Mouse (Mus musculus): ENCODE results near the gene Slf2.

The Slf2 gene

DNA sequence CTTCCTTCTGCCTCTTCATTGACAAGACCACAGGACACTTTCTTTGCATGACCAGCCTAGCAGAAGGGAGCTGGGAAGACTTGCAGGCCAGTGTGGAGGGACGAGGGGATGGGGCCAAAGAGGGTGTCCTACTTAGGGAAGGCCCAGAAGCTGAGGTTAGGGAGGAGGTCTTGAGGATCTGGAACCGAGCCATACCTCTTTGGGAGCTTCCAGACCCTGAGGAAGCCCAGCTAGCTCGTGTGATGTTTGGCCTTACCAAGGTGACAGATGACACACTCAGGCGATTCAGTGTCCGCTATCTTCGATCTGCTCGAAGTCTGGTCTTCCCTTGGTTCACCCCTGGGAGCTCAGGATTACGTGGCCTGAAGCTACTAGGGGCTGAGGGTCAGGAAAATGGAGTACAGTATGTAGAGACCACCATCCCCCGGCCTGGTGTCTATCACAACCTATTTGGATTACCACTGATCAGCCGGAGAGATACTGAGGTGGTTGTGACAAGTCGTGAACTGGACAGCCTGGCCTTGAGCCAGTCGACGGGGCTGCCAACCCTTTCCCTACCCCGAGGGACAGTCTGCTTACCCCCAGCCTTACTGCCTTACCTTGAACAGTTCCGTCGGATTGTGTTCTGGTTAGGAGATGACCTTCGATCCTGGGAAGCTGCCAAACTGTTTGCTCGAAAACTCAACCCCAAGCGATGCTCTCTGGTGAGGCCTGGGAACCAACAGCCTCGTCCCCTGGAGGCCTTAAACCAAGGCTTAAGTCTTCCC lies 76.7 kb downstream of the Slf2 start:
- CTCF ChIA-PET, result interaction anchor here (0.7 kb wide), 1 partner anchor 22 kb away, joined by 3 read pairs; no protein-coding TSS in a partner anchor

- CTCF ChIA-PET, result interaction anchor here (0.5 kb wide), 1 partner anchor 16 kb away, joined by 7 read pairs; no protein-coding TSS in a partner anchor
Observed at GRCm38 (mm10) chr19:45010646-45011045, 79.7 kb downstream of the Slf2 start.

GRCm38 (mm10) chr19:45012219-45012618 lies 81.3 kb downstream of the Slf2 start:
- CTCF ChIA-PET, result interaction anchor here (0.7 to 2.3 kb wide), 2 partner anchors 19 to 71 kb away, joined by 3 to 24 read pairs; no protein-coding TSS in a partner anchor

- CTCF ChIA-PET, result interaction anchor here (0.6 to 2.3 kb wide), 3 partner anchors 18 to 1606 kb away, joined by 3 to 24 read pairs (median 3); no protein-coding TSS in a partner anchor
Observed at GRCm38 (mm10) chr19:45012636-45013035, 81.7 kb downstream of the Slf2 start.

GRCm38 (mm10) chr19:45013581-45014225 lies 82.8 kb downstream of the Slf2 start:
- CTCF ChIA-PET, result interaction anchor here (0.5 to 2.3 kb wide), 3 partner anchors 15 to 775 kb away, joined by 3 to 24 read pairs (median 4); no protein-coding TSS in a partner anchor

- CTCF ChIA-PET, result interaction anchor here (0.6 to 4.6 kb wide), 3 partner anchors 14 to 1142 kb away, joined by 3 to 29 read pairs (median 5); no protein-coding TSS in a partner anchor
Observed at GRCm38 (mm10) chr19:45014335-45014971, 83.5 kb downstream of the Slf2 start, which contains the start of gene Lzts2. Lzts2 (plus strand) TSS chr19:45014414.

DNA sequence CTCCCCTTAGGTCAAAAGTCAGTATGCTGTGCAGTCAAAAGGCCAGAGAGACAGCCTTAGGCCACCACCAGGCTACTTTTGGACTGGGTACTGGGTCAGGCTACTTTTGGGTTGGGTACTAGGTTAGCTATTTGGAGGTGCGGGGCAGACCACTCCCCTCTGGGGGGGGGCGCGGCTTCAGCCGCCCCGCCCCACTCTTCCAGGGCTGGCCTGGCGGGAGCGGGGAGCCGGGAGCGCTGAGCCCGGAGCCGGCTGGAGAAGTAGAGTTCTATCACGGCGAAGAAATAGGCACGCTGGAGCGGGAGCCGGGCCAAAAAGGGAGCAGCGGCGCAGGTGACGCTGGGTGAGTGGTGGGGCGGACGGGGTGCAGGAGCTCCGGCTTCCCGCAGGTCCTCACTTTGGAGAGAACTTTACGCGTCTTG lies 84.0 kb downstream of the Slf2 start:
- CTCF ChIA-PET, result interaction anchor here (0.6 to 4.6 kb wide), 2 partner anchors 16 to 1141 kb away, joined by 5 to 29 read pairs; no protein-coding TSS in a partner anchor

DNA sequence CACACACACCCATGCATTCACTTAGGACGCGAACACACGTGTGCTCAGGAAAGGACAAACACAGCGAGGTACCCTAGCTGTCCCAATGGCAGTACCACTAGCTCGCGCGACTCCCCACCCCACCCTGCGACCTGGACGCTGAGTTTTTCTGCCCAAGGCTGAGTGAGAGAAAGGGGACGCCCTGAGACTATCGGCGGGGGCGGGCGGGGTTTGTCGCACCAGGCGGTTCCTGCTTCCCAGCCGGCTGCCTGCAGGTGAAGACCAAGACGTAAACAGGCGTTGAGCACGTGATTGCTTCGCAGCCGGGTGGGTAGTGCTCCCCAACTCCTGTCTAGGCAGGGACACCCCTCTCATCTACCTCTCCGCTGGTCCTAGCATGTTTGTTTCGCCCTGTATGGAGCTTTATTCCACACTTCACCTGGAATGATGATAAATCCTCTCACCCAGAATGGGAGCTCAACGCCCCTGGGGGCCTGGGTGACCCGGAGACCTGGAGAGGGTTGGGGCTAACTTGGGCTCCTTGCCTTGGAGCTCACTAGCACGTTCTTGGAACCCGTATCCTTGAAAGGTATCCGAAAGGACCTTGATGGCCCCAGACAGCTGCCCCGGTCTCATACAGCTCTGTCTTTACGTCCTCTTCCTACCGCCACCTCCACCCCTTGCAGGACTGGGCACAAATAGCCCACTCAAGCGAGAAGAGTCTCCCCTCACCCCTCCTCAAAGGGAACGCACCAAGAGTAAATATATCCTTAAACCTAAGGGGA lies 84.7 kb downstream of the Slf2 start:
- CTCF ChIA-PET, result interaction anchor here (0.6 to 4.6 kb wide), 4 partner anchors 15 to 1866 kb away, joined by 3 to 29 read pairs (median 6); no protein-coding TSS in a partner anchor

DNA sequence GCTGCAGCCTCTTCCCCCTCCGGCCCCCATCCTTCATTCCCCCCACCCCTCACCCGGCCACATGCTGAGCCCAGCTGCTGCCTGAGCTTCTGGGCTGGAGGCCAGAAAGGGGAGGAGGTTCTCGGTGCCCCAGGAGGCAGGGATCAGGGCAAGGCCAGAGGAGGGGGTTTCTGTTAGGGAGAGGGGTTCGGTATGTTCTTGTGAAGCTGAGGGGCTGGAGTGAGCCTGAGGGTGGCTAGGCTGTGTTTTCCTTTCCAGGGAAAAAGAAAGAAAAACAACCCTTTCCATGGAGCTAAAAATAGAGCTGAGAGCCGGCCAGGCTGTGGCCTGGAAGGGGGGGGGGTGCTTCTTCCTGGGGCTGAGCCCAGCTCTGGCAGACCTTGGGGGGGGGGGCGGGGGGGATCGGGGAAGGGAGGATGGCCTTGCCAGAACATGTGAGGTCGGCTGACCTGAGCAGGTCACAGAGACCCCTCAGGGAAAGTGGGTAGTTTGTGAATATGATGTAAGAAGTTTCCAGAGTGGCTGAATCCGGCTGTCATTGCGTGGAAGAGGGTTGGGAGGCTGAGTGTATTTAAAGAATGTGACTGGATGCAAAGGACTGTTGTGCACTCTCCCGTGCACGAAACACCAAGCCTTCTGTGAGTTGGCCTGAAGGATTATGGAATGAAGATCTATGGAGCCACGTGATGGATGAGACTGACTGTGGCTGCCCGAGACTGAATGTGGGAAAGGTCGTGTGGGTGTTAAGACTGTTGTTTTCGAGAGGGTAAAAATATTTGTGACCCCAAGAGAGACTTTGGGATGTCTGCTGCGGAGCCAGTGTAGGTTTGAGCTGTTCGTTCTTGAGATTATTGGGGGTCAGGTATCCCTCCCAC lies 85.6 kb downstream of the Slf2 start:
- CTCF ChIA-PET, result interaction anchor here (0.7 to 4.6 kb wide), 6 partner anchors 14 to 1865 kb away, joined by 3 to 29 read pairs (median 4); no protein-coding TSS in a partner anchor

- CTCF ChIA-PET, result interaction anchor here (0.6 to 4.6 kb wide), 5 partner anchors 14 to 60 kb away, joined by 3 to 29 read pairs (median 6); no protein-coding TSS in a partner anchor
Observed at GRCm38 (mm10) chr19:45017216-45017771, 86.3 kb downstream of the Slf2 start.

GRCm38 (mm10) chr19:45017909-45018308 lies 87.0 kb downstream of the Slf2 start:
- CTCF ChIA-PET, result interaction anchor here (0.6 to 4.6 kb wide), 2 partner anchors 13 to 37 kb away, joined by 3 to 29 read pairs; no protein-coding TSS in a partner anchor

- CTCF ChIA-PET, result interaction anchor here (4.6 kb wide), 1 partner anchor 13 kb away, joined by 29 read pairs; no protein-coding TSS in a partner anchor
Observed at GRCm38 (mm10) chr19:45018351-45018831, 87.4 kb downstream of the Slf2 start.

- CTCF ChIA-PET, result interaction anchor here (1.5 kb wide), 1 partner anchor 10 kb away, joined by 7 read pairs; no protein-coding TSS in a partner anchor
Observed at GRCm38 (mm10) chr19:45020348-45020747, 89.4 kb downstream of the Slf2 start.

GRCm38 (mm10) chr19:45021362-45021761 lies 90.4 kb downstream of the Slf2 start:
- CTCF ChIA-PET, result interaction anchor here (1.5 kb wide), 1 partner anchor 9 kb away, joined by 7 read pairs; no protein-coding TSS in a partner anchor

DNA sequence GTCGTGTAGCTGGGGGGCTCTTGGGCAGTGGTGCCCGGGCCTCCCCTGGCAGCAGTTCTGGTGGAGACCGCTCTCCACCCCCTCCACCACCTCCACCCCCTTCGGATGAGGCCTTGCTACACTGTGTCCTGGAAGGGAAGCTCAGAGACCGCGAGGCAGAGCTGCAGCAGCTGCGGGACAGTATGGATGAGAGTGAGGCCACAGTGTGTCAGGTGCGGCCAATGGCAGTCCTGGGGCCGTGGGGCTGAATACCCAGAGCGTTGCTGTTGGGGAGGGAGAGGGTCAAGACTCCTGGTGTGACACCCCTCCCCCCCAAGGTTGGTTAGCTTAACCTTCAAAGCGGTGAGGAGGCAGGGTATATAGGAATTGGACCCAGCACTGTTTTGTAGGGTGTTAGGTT lies 93.0 kb downstream of the Slf2 start:
- CTCF ChIA-PET, result no interaction called here

DNA sequence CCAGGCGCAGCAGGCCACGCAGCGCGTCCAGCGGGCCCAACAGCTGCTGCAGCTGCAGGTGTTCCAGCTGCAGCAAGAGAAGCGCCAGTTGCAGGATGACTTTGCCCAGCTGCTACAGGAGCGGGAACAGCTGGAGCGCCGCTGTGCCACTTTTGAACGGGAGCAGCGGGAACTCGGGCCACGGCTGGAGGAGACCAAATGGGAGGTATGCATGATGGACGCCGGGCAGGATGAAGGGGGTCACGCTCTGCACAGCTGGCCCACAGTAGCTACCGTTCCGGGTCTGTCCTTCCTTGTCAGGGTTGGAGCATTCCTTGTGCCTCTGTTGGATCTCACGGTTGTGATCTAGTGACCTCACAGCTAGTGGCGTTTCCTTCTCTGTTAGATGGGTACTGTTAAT lies 93.8 kb downstream of the Slf2 start:
- CTCF ChIA-PET, result no interaction called here

GRCm38 (mm10) chr19:45025937-45026568 lies 95.1 kb downstream of the Slf2 start:
- CTCF ChIA-PET, result interaction anchor here (0.7 kb wide), 2 partner anchors 15 to 131 kb away, joined by 7 to 8 read pairs; no protein-coding TSS in a partner anchor

DNA sequence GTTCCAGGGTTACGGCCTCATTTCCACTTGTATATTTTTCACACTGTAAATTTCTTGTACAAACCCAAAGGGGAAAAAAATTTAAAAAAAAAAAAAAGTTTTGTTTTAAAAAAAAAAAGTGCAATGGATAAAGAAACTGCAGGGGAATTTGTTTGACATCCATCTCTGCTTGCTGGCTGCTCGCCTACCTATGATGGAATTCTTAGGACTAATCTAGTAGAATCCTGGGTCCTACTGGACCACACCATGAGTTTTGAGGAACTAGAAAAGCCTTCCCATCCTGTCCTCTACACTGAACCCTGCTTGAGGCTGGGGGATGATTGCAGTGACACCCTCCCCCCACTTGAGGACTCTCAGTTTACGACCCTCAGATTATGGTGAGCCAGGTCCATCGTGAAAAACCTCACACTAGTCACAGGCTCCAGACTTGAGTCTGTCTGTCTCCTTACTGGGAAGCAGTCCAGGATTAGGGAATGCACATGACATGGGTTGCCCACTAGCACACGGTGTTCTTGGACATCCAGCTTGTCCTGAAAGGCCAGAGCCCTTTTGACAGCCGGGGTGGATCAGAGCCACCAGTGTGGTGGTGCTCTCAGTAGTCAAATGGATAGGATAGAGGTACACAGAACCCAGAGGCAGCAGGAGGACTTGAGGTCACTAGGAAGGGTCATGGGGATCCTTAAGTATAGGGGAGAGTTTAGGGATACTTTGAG lies 96.2 kb downstream of the Slf2 start:
- CTCF ChIA-PET, result interaction anchor here (0.6 to 0.7 kb wide), 3 partner anchors 16 to 130 kb away, joined by 3 to 8 read pairs (median 7); no protein-coding TSS in a partner anchor

All from spleen, embryonic (tissue).